Mouse (Mus musculus): ENCODE results near the gene Gm17067.
"Not testable (repeated sequence)": the region's sequence is repeated elsewhere in the genome, so short reads cannot be mapped to it uniquely, and the experiment has no call there.

The Gm17067 gene

DNA sequence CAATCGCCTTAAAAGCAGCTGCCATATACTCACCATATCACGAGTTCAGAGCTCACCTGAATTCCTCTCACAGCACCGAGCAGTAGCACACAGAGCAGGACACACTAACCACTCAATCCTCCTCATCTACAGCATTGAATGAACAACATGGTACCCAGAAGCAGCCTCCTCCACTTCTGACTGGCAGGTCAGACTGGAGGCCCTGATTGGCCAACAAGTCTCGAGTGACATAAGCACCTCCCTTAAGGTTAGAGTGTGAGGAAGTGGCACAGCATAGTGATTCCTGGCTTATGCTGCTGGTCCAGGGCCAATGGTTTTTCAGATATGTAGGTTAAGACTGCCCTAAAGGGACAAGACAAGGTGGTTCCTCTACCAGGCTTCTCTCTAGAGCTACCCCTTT is at the start of gene Gm17067:
TSS of gene Gm17067 (minus strand) at position 101 of the 400 bp plus-strand sequence.
- in situ Hi-C loops (cut with MboI, MseI): not testable (repeated sequence)

DNA sequence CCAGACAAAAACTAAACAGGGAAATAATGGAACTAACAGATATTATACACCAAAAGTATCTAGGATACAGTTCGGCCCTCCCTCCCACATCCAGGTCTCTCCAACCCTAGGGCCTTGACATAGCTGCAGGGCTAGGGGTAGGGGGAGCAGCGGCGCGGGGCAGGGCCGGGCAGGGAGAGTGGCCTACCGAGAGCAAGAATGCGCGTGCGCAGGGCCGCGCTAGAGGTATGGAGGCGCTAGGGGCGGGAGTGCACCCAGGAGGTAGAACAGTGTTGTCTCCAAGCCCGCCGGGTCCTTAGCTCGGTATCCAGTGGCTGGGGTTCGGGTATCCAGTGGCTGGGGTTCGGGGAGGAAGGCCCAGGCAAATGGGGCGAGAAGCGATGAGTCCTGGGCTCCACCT is 23.0 kb upstream of the Gm17067 start:
- in situ Hi-C loops (cut with MboI, MseI): loop anchor here (5.0 to 10.0 kb wide), 2 partner anchors 127 to 305 kb away; no protein-coding TSS in a partner anchor

DNA sequence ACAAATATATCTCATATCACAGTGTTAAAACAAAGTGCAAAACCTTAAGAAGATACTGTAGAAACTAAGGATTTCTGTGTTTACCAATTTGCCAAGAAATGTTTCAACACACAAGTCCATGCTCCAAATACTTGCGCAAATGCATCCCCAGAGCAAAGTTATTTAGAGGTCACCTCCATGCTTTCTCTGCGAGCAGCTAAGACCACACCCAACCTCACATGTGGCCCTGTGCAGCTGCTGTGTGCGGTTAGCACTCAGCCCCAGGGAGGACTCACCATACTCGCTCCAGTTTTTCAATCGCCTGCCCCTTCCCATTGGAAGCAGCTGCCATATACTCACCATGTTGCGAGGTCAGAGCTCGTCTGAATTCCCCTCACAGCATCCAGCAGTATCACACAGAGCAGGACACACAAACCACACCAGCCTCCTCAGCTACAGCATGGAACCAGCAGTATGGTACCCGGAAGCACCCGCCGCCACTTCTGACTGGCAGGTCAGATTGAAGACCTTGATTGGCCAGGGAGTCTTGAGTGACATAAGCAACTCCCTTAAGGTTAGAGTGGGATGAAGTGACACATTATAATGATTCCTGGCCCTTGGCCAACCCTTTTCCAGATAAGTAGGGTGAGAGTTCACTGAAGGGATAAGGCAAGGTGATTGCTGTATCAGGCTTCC is 11.9 kb upstream of the Gm17067 start:
- in situ Hi-C loops (cut with MboI, MseI): no loop called here

DNA sequence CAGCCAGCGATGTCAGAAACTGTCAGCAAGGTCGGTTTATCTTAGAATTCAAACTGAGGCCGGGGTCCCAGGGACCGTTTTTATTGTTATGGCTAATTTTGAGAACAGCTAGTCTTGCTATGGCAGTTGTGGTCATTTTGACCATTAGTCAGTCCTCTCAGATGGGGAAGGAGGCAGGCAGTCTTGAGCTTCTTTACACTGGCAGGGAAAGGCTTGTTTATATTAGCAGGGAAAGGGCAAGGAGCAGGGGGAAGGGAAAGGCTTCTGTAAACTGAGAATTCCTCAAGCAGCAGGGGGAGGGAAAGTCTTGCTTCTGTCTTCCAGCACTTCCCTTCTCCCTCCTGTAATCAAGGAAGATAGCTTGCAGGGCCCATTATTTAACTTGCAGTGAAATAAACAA is 33.6 kb downstream of the Gm17067 start:
- in situ Hi-C loops (cut with MboI, MseI): not testable (repeated sequence)

DNA sequence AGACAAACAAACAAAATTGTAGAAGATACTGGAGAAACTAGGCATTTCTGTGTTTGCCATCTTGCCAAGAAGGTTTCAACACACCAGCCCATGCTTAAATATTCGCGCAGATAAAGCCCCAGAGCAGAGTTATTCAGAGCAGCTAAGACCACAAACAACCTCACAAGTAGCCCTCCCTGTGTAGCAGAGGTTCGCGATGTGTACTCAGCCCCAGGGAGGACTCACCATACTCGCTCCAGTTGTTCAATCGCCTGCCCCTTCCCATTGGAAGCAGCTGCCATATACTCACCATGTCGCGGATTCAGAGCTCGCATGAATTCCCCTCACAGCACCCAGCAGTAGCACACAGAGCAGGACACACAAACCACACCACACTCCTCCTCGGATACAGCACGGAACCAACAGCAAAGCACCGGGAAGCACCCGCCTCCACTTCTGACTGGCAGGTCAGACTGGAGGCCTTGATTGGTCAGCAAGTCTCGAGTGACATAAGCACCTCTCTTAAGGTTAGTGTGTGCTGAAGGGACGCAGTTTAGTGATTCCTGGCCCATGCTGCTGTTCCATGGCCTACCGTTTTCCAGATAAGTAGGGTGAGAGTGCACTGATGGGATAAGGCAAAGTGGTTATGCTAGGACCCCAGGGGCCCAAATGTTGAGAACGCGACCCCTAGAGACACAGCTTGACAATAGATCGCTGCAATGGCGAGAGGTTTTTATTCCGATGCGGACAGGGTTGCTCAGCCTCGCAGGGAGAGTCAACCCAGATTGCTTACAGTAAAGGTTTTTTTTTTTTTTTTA is 34.3 kb downstream of the Gm17067 start, which contains the start of gene Zfp975:
TSS of gene Zfp975 (minus strand) at position 381 of the 797 bp plus-strand sequence.
- in situ Hi-C loops (cut with MboI, MseI): not testable (repeated sequence)

DNA sequence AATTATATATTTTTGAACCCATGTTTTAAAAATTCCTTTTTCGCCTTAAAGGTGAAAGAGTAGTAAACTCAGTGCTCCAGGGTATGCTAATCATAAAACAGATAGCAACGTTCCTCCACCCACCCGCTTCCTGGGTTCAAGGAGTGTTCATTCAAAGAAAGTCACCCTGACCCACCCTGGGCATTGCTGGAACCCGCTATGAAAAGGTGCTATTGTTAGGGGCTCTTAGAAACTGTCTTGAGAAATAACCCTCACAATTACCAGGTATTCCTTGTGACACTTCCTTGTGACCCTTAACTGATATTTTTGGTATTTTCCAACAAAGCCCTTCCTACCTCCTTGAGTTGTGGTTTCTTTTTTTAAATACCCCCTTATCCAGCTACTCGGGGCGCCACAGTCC is 46.7 kb downstream of the Gm17067 start:
- in situ Hi-C loops (cut with MboI, MseI): not testable (repeated sequence)

DNA sequence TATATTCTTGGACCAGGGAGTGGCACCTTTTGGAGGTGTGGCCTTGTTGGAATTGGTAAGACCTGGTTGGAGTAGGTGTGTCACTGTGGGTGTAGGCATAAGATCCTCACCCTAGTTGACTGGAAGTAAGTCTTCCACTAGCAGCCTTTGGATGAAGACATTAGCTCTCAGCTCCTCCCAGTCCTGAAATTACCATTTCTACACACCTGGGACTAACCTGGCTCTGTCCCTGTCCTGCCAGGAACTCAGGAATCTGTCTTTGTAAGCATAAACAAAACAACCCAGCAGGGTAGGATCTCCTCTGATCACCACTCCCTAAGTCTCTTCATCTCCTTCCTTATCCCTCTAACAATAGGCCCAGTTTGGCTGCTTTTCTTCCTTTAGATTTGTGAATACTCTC is 47.2 kb downstream of the Gm17067 start:
- in situ Hi-C loops (cut with MboI, MseI): not testable (repeated sequence)

DNA sequence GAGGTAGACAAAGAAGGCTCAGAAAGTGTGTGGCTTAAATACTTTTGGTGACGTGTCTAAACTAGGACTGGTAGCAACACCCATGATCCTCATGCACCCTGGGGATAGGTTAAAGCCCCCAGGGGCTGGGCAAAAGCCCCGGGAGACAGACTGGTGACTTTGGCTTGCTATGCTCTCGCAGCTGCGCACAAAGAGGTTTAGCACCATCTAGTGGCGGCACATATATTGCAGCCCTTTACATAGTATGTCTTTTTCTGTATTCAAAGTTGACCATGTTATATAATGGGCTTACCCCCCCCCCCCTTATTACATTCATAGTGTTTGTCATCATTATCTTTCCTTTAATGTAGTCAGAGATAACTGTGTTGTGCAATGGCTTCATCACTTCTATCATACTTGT is 66.7 kb downstream of the Gm17067 start:
- in situ Hi-C loops (cut with MboI, MseI): loop anchor here (10.0 to 25.0 kb wide), 2 partner anchors 223 to 675 kb away; partner anchors contain the start of gene 4933421I07Rik
